Mouse (Mus musculus) brain, embryonic 18.5 days (tissue): ENCODE measurements at regions not wholly inside any gene's neighbourhood (a gene's known extent, or its start where the extent isn't known, plus 50 kb on each side); places are given as distances from the start of the nearest gene placed in this dataset.

ENCODE experiments used
- DNase-seq: peaks from one replicate; pipeline ENCODE4 v3.0.0-alpha.2; 2012; ENCODE audit warnings: low read depth, low spot score

DNA sequence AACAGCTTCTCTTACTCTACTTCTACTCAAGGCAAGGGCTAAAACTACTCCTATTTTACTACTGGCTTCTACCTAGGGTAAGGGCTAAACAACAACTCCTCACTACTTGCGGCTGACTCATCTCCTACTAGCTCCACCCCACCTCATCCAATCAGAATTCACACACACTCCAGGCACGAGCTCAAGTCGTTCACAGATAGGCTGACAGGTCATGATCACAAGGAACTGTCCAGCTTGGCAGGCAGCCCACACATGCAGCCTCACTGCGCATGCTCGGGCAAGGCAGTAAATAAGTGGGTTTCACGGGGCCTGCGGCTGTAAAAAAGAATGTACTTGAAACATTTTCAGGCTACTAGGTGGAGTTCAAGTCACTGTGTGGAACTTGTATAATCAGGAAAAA is 197.6 kb downstream of the Ccdc50 start:
- no peak for DNase-seq

DNA sequence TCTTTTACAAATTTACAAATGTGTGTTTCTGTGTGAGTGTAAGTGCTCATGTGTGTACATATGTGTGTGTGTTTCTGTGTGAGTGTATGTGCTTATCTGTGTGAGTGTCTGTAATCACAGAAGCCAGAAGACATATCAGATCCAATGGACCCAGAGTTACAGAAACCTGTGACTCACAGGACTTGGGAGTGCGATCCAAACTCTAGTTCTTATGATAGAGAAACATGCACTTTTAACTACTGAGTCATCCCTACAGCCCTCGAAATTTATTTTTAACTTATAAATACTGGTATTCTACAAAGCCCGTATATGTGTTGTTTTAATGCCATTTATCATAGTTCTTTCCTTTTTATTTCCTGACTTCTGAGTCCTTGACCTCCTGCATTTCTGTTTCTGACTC is 220.7 kb downstream of the Ccdc50 start:
- no peak for DNase-seq

DNA sequence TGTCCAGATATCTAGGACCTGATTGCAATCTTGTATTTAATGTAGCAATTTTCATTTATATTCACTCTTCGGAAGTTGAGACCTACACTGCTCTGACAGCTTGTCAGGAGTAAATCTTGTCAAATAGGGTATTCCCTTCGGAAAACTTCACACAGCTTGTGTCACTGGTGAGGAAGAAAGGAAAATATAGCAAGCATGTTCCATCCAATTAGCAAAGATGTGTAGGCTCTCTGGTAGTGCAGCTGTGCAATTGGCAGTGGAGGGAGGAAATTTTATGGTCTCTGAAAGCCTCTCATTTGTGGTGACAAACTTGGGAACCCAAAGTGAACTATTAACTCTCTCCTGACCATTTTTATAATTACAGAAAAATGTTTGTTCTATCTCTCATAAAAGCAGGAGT is 252.6 kb downstream of the Ccdc50 start:
- DNase-seq: no peak

DNA sequence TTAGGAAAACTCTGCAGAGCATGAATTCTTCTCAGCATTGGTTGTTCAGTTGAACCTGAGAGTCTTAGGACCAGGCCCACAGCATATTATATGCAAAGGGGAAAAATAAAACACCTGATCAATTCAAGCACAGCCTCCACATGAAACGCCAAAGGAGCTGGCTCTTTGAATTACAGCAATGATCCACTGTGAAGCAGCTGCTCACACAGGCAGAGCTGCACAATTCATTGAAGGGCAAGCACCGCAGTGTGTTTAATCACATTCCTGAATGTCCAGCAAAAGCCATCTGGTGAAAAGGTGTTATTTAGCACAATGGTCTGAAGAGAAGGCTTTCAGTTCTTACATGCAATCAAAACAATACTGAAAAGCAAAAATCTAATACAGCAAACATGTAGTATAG is 289.6 kb downstream of the Ccdc50 start:
- no peak for DNase-seq

DNA sequence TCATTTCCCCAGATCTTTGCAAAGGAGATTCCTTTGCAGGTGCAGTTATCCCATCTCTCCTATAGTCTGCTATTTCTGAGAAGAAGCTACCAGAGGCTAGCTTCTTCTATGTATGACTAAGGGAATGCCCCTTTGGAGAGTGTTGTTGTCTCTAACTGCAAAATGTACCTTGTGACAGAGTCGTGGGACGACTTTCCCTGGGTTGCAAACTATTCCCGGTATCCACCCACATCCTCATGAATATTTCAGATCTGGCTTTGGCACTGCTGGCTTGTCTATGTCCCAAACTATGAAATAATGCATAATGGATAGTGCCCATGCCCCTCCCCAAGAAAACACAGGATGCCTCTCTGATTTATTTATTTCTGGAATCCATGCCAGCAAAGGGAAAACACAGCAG is 294.3 kb downstream of the Ccdc50 start:
- DNase-seq: no peak

DNA sequence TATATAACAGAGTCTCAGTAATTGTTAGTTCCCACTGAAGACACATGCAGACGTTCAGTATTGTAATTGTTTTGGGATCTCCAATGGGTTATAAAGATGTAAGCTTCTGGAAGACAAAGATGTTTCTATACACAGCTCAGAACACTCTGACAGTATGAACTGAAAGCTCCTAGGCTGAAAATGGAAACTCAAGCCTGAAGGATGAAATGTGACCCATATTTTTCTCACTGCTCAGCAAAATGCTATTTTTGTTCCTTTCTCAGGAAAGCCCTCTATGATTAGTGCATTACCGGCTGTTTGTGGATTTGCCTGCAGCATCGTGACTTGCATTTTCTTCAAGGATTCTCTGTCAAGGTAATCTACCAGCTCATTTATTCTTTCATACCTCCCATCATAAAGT is 295.2 kb downstream of the Ccdc50 start:
- no peak for DNase-seq

DNA sequence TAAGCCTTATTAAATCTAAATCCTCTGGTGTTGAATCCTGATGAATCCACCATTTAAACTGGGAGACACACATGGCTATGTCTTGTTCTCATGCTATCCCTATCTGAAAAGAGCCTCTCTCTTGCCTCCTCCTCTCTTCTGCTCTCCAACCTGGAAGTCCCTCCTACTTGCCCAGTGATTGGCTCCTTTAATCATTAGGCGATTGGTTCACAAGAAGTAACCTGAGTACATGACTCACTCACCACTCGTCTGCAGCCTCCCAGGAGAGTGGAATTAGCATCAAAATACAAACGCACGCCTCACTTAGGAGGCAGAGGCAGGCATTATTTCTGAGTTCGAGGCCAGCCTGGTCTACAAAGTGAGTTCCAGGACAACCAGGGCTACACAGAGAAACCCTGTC is 321.3 kb downstream of the Ccdc50 start:
- no peak for DNase-seq

DNA sequence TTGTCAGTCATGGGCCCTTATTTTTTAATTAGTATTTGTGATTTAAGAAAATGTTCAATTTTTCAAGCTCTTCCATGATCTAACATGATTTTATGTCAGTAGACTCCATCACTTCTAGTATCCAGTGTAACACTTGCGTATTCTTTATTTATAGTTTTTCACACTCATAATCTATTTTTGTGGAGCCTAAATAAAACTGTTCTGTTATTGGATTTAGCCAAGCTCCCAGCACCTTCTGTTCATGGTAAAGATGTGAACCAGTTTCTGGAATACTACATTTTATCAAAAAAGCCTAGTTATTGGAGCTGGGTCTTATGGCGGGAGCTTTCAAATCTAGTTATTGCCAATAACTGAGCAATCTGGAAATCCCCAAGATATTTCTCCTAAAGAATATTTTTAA is 334.8 kb downstream of the Ccdc50 start:
- DNase-seq: peak; percentile 16
